Mouse (Mus musculus): ENCODE measurements around the gene Dgcr6.

DNA sequence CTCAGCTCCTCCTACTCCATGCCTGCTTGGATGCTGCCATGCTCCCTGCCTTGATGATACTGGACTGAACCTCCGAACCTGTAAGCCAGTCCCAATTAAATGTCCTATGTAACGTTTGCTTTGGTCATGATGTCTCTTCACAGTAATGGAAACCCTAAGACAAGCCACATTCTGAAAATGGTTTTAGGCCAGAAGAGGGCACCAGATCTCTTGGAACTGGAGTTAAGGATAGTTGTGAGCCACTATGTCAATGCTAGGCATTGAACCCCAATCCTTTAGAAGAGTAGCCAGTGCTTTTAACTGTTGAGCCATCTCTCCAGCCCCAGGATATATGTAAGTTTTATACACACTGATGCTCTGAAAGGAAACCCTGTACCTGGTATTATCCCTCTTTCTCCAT is 20.9 kb upstream of the Dgcr6 start:
- peak; percentile 58 for TF ChIP-seq CTCF (IDR thresholded peaks at IDR 0.05)
- TF ChIP-seq POLR2A (IDR thresholded peaks at IDR 0.05; ENCODE audit: insufficient read depth, low read depth, low read length) = no peak
